Mouse (Mus musculus): ENCODE measurements at regions not wholly inside any gene's neighbourhood (a gene's known extent, or its start where the extent isn't known, plus 50 kb on each side); places are given as distances from the start of the nearest gene placed in this dataset.

DNA sequence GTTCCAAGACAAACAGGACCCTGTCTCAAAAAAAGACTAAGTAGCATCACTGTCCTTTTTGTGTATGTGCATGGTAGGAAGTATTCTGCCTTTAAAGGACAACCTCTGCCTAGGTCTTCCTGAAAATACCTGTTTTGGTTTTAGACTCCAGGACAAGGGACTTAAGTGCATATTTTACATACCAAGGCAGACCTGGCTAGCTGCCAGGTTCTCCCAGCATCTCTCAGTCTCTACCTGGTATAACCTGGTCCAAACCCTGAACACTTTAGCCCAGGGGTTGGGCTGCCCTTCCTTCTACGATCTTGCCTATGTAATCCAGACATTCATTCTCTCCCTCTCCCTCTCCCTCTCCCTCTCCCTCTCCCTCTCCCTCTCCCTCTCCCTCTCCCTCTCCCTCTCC lies 348.9 kb downstream of the Pdzph1 start:
- Histone ChIP-seq H3K4me1 (replicated peaks) (no peaks in the 10 kb centered on the region), H3K27me3 (replicated peaks) (no peaks in the 10 kb centered on the region), H3K27ac (ENCODE audit: poor library complexity, severe bottlenecking) (no peak overlapping the region), H3K4me3 (no peak overlapping the region), H3K36me3 (no peaks in the 10 kb centered on the region), H3K4me2 (no peak overlapping the region), H3K9ac (no peak overlapping the region), H3K9me3 (replicated peaks) (no peaks in the 10 kb centered on the region)
- ATAC-seq (ENCODE audit: insufficient number of reproducible peaks, low FRiP score) = no peak
- WGBS = 63% methylated on average over 1 of the region's 1 CpGs

DNA sequence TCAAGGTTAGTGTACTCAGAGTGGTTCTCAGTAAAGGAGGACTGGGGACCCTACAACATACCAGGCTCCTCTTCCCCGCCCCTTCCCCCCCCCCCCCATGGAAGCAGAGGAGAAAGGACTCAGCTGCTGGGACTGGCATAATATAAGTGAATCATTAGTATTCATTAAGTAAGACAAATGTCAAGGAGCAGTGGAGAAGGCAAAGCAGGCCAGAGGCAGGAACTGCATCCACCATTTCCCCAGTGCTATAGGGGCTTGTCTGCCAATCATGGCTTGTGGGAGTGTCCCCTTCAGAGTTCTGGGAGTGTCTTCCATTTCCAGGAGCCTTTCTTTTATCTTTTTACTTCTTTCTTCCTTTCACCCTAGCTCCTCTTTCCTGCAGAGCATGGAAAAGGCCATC lies 392.3 kb downstream of the Pdzph1 start:
- WGBS = no CpG with 5 or more reads among the region's 1 CpGs
- H3K9ac ChIP-seq = no peak overlapping the region
- H3K4me3 ChIP-seq = no peak overlapping the region
- no peaks in the 10 kb centered on the region for H3K36me3 ChIP-seq
- H3K4me2 ChIP-seq = no peak overlapping the region
- H3K27ac ChIP-seq (ENCODE audit: poor library complexity, severe bottlenecking) = no peak overlapping the region
- no peaks in the 10 kb centered on the region for H3K4me1 ChIP-seq (replicated peaks)
- H3K9me3 ChIP-seq (replicated peaks) = no peaks in the 10 kb centered on the region
- ATAC-seq (ENCODE audit: insufficient number of reproducible peaks, low FRiP score) = no peak
- no peaks in the 10 kb centered on the region for H3K27me3 ChIP-seq (replicated peaks)

DNA sequence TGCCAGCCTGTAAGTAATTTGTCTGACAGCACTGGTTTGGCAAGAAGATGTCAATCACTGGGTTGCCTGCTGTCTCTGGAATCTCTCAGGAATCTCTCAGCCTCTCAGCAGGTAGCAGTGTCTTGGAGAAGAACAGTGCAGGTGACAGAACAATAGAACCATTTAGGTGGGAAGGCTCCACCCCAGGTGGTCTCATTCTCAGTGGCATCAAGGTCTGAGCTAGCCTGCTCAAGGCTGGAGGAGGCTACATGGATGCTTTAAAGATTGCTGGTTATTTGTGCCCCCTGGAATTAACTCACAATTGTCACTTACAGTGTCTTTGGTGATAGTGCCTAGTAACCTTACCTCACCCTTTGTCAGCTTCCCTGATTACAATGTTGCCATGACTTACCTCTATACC lies 394.5 kb downstream of the Pdzph1 start:
- no peak overlapping the region for H3K9ac ChIP-seq
- H3K36me3 ChIP-seq = no peaks in the 10 kb centered on the region
- no peaks in the 10 kb centered on the region for H3K4me1 ChIP-seq (replicated peaks)
- H3K9me3 ChIP-seq (replicated peaks) = no peaks in the 10 kb centered on the region
- ATAC-seq (ENCODE audit: insufficient number of reproducible peaks, low FRiP score) = no peak
- H3K27ac ChIP-seq (ENCODE audit: poor library complexity, severe bottlenecking) = no peak overlapping the region
- no peak overlapping the region for H3K4me3 ChIP-seq
- H3K27me3 ChIP-seq (replicated peaks) = no peaks in the 10 kb centered on the region
- no peak overlapping the region for H3K4me2 ChIP-seq

DNA sequence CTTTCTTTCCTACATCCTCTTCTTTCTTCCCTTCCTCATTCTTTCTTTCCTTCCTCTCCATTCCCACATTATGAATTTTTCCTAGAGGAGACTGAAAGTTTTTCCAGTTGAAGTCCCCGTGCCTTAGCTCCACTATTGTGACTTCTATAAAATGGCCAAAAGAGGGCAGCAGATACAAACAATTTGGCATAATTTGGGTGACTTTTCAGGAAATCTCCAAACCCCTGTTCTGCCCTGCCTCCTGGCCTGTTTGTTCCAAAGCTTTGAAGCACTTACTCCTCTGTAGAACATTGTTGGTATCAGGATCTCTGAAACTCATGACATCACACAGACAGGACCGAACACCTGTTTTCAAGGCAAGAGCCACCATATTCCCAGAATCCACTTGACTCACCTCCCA lies 403.2 kb downstream of the Pdzph1 start:
- 66% methylated on average over 2 of the region's 2 CpGs for WGBS
- H3K4me2 ChIP-seq = no peak overlapping the region
- H3K4me3 ChIP-seq = no peak overlapping the region
- no peaks in the 10 kb centered on the region for H3K36me3 ChIP-seq
- no peaks in the 10 kb centered on the region for H3K27me3 ChIP-seq (replicated peaks)
- H3K9ac ChIP-seq = no peak overlapping the region
- ATAC-seq (ENCODE audit: insufficient number of reproducible peaks, low FRiP score) = no peak
- no peaks in the 10 kb centered on the region for H3K9me3 ChIP-seq (replicated peaks)
- no peaks in the 10 kb centered on the region for H3K4me1 ChIP-seq (replicated peaks)
- no peak overlapping the region for H3K27ac ChIP-seq (ENCODE audit: poor library complexity, severe bottlenecking)

DNA sequence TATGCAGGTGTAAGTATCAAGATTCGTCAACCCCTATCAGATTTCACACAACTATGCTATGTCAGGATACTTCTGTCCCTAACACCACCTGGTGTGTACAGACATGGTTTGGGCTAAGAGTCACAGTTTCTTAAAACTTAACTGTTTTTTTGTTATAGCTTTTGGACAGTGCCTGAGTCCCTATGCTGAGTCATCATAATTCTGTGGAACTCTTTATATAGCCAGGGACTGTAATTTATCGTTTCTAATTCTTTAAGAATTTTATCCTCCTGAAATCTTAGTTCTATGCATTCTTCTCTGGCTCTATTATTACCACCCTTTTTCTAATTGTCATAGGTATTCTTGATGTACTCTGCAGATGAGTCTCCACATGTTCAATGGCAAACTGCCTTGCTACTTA lies 418.3 kb downstream of the Pdzph1 start:
- Histone ChIP-seq H3K9me3 (replicated peaks) (peaks cover under 1% of the 10 kb centered on the region; the same call in 1 of the 2 replicates), H3K27me3 (replicated peaks) (no peaks in the 10 kb centered on the region), H3K9ac (no peak overlapping the region), H3K4me1 (replicated peaks) (no peaks in the 10 kb centered on the region), H3K27ac (ENCODE audit: poor library complexity, severe bottlenecking) (no peak overlapping the region), H3K4me3 (no peak overlapping the region), H3K4me2 (no peak overlapping the region), H3K36me3 (no peaks in the 10 kb centered on the region)
- ATAC-seq (ENCODE audit: insufficient number of reproducible peaks, low FRiP score) = no peak
- WGBS = 71% methylated on average over 2 of the region's 2 CpGs
